Mouse (Mus musculus): Measurements from ENCODE around the gene Man1a2.
A peak's percentile ranks its signal among the peaks of the same experiment; 100 is the strongest.

The Man1a2 gene

DNA sequence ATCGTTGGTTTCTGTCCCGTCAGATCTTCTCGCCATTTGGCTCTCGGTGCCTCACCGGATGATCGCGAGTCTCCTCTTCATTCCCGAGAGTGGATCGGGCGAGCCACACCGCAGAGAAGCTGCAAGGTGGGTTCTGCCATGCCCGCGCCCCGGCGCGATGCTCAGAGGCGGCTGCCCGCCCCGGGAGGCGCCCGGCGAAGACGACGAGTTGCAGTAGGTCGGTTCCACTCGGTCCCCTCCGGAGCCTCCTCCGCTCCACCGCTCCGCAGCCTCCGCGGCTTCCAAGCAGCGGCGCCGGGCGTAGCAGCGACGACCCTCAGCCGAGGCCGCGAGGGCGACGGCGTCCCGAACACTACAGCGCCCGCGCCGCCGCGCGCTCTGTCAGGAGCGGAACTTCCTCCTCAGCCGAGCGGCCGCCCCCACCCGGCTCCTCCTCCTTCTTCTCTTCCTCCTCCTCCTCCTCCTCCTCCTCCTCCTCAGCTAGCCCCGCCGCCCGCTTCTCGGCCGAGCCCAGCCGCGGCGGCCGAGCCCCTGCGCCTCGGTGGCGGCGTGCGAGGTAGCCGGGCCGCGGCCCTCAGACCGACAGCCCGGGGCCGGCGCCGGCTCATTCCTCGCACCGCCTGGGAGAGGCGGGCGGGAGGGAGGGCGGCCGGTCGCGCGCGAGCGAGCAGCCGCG, at the start of gene Man1a2:
Man1a2 (minus strand) TSS at position 417 of the 676 bp plus-strand sequence.
- DNase-seq (ENCODE audit: low spot score), result peak; percentile 61

- no peak for DNase-seq (ENCODE audit: low spot score)
These were observed 49.3 kb upstream of the Man1a2 start for GRCm38 (mm10) chr3:100734482-100735154.

GRCm38 (mm10) chr3:100731896-100732295, 46.6 kb upstream of the Man1a2 start:
- no peak for DNase-seq (ENCODE audit: low spot score)

GRCm38 (mm10) chr3:100731347-100731746, 46.0 kb upstream of the Man1a2 start:
- DNase-seq (ENCODE audit: low spot score), result no peak

DNA sequence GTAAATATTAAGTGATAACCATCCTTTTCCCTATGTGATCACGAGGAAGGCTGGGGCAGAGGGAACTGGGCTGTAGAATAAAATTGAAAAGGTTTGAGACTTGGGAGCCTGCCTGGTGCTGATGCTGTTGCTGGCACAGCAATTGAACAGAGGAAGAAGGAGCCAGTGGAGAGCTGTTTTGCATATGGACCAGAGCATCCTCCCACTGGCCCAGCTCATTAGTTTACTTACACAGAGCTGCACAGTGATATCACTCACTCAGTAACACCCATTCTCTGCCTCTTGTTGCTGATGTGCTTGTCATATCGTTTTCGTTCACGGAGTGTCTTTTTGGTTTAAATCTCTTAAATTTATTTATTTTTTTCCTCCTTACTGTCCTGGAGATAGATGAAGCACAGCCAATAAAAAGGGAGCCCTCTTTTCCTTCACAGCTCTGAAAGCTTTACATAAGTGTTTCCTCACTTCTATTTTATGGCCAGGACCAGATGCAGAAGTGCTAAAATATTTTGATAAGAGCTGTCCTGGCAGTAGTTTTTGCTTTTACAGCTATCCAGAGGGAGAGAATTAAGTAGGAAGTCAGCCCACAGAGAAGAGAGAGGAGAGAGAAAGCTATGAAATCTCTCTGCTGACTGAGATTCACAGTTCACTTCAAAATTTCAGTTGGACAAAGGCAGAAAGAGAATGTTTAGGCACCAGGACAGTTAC, 42.9 kb upstream of the Man1a2 start:
- DNase-seq (ENCODE audit: low spot score), result peak; percentile 33

GRCm38 (mm10) chr3:100725960-100726674, 40.8 kb upstream of the Man1a2 start:
- DNase-seq (ENCODE audit: low spot score), result no peak

DNA sequence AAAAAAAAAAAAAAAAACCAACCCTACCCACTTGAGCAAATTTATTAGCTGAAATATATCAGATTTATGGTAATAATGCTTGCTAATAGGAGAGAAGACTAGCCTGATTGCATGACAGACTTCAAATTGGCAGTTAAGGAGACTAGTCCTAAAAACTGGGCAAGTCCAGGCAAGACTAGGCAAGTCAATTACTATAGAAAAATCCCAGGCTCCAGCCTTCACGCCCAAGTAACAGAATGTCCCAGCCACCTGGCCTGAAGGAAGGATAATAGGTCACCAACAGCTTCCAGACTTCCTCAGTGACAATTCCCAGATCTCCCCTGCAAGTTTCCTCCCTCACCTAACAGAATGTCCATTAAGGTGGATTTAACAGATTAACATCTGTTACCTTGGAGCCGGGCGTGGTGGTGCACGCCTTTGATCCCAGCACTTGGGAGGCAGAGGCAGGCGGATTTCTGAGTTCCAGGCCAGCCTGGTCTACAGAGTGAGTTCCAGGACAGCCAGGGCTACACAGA, 35.5 kb upstream of the Man1a2 start:
- DNase-seq (ENCODE audit: low spot score), result no peak

- DNase-seq (ENCODE audit: low spot score), result no peak
These were observed 30.9 kb upstream of the Man1a2 start for GRCm38 (mm10) chr3:100716241-100716640.

DNA sequence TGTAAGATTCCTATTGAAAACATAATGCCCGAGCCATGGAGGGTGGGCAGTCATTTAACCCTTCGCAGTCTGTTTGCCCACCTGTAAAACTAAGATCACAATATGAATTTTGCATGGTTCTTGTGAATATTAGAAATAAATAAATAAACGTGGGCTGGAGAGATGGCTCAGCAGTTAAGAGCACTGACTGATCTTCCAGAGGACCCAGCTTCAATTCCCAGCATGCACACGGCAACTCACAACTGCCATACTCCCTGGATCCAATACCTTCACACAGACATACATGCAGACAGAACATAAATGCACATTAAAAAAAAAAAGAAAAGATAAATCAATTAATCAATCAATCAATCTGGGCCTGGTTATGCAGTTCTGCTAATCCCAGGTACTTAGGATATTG, 30.1 kb upstream of the Man1a2 start:
- no peak for DNase-seq (ENCODE audit: low spot score)

DNA sequence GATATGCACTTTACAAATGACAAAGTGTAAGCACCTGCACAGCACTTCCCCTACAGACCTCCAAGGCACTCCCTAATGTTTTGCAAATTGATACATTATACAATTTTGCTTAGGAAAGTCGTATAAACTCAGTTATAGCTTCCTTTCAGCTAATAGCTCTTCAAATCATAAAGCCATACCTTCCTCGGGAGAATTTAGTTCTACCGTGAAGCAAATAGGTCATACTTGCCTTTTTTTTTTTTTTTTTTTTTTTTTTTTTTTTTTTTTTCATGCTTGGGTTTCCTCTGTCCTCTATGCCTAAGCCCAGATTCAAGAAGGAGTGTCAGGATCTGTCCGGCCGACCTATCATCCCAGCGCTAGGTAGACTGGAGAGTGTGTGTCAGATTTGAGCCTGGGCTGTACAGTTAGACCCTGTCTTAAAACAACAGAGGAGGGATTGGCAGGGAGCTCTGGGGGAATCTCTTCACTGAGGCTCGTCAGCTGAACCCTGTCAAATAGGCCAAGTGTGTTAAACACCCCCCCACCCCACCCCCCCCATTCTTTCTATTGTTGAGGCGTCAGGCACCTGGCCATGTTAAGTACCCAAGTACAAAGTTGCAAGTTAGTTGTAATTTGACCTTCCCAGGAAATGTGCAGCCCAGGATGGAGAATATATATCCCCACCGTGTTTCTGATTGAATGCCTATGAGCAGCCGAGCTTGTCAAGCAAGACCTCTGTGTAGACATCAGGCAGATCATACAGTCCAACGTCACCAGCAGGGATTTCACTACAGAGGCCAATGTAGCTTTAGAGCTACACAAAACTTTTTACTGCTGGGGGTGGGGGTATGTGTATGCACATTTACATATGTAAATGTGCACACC, 28.1 kb upstream of the Man1a2 start:
- no peak for DNase-seq (ENCODE audit: low spot score)

DNA sequence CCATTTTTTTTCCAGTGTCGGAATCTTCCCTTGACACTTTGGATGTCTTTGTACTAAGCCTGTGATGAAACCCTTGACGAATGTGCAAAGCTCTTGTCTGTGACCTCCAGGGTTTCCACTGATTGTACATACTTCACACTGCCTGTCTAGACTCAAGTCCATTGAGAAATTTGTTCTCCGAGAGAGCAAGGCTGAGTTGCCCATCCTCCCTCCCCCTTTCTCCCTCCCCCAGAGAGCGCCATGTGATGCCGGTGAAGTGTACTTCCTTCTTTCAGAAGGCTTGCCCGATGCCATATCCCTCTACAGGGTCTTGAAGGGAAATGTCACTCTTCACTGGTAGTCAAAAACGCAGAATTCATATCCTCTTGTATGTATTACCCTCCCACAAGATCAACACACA, 26.8 kb upstream of the Man1a2 start:
- no peak for DNase-seq (ENCODE audit: low spot score)

DNA sequence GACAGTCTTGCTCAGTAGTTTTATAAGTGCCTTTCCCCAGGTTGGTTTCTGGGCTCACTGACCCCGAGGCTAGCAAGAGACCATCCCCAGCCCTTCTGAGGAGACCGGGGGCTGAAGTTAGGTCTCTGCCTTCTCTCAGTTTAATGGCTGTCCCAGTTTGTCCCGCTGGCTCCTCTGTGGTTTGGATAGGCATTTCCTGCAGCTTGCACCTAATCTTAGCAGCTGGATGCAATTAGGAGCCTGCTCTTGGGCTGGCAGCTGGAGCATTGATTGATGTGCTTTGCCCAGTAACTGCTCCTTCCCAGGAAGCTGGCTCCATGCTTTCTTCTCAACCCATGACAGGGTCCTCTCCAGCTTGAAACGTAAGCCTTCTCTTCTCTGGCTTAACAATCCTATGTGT, 26.2 kb upstream of the Man1a2 start:
- DNase-seq (ENCODE audit: low spot score), result no peak

GRCm38 (mm10) chr3:100707117-100707516, 21.8 kb upstream of the Man1a2 start:
- no peak for DNase-seq (ENCODE audit: low spot score)

DNA sequence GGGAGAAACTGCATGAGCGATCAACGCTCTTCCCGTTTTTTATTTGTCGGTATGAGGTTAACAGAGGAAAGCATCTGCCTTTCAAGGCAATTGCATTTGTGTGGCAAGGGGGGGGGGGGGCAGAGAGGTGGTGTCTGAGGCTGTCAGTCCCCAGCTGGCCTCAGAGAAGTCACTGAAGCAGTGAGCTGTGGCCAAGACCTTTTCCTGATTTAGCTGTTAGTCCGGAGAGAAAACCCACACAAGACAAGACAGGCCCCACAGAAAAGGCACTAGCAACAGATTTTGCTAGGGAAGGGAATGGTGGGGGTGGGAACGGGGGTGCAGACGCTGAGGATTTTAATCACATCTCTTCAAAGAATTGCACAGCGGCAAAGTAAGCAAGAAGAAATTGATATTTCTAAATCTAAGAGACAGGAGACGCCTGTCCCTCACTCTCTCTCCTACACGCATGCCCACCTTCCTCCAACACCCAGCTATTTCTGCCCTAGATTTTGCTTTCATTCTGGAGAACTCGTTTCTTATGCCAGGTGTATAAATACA, 19.9 kb upstream of the Man1a2 start:
- no peak for DNase-seq (ENCODE audit: low spot score)

GRCm38 (mm10) chr3:100703847-100704644, 18.7 kb upstream of the Man1a2 start:
- no peak for DNase-seq (ENCODE audit: low spot score)

DNA sequence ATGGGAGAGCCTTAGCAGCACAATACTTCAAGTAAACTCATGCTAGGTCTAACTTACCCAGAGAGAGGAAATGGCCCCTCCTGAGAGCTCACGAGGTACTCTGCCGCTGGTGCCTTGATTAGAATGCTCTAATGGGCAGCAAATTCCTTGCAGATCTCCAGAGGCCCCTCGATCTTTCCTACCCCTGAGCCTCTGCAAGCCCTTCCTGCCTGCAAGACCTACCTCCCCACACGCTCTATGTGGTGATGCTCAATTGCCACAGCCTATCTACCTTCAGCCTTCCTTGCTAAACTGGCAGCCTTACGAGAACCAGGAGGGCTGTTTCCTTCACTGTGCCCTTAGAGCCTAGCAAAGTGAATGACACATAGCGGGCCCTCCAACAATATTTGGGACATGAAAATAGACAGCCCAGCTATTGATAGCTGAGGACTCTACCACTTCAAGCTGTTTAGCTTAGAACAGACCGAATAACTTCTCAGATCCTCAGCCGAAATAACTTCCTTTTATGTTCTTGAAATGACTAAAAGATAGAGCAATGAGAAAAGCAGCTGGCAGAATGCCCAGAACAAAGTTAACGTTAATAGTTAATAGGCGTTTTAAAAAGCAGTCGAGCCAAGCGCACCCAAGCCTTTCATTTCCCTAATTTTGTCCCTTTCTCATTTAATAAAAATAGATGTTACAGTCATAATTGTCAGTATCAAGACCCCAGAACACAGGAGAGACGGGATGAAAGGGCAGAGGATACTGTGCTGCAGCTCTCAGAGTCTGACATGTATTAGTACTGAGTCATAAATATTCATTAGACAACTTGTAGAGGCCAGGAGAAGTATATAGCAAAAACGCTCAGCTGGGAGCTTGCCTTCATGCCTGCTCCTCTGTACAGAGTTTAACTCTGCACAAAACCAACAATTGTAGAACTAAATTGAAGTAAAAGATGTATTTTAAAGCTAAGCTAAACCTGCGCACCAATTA, 17.9 kb upstream of the Man1a2 start:
- no peak for DNase-seq (ENCODE audit: low spot score)

DNA sequence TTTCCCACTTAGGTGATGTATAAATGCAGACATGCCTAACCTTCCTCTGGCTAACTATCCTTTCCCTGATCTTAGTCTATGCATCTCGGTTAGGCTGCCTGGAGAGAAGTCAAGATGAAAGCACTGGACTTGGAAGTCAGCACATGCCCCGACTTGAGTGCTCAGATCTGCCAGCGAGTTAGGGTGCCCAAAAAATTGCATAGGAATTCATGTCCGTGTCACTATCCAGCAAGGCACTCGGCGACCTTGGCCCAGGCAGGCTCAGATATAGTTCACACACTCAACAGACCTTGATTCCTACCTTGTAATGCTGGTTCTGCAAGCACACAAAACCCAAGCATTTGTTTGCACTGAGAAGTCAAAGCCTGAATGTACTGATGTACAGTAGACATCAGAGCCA, 3.4 kb upstream of the Man1a2 start:
- no peak for DNase-seq (ENCODE audit: low spot score)

DNA sequence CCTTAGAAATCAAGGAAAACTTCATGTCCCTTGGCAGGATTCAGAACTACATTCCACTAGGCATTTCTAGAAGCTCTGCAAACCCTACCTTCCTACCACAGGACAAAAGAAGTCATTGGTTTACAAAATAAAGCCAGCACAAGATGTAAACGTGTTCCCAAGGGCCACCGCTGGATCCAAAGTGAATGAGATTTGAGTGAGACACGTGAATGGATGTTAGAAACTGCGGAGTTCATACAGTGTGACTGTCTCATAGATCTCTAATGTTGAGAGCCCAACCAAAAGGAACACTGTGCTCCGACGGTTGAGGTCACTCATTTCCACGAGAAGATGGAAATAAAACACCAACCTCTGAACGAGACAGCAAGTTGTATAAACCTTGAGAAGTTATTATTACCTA, 1.5 kb upstream of the Man1a2 start:
- DNase-seq (ENCODE audit: low spot score), result no peak

- DNase-seq (ENCODE audit: low spot score), result no peak
These were observed 564 bp upstream of the Man1a2 start for GRCm38 (mm10) chr3:100685763-100686370.
